Mouse (Mus musculus) adipocyte (in vitro differentiated cells): ENCODE results near the gene Hoxc11.

Experiments used
- DNase-seq: peaks from one replicate; pipeline ENCODE4 v3.0.0-alpha.2; 2016; ENCODE audit warnings: low spot score

Hoxc11 gene

GRCm38 (mm10) chr15:102981379-102982288 lies 27.4 kb downstream of the Hoxc11 start:
- DNase-seq: no peak

GRCm38 (mm10) chr15:102983716-102984115 lies 29.5 kb downstream of the Hoxc11 start:
- no peak for DNase-seq

GRCm38 (mm10) chr15:102984521-102984920 lies 30.3 kb downstream of the Hoxc11 start:
- no peak for DNase-seq

GRCm38 (mm10) chr15:102984925-102985324 lies 30.7 kb downstream of the Hoxc11 start:
- DNase-seq: no peak

- peak; percentile 98 for DNase-seq
Observed at GRCm38 (mm10) chr15:102987124-102987833, 33.1 kb downstream of the Hoxc11 start.

GRCm38 (mm10) chr15:102988078-102988477 lies 33.9 kb downstream of the Hoxc11 start:
- DNase-seq: no peak

- DNase-seq: no peak
Observed at GRCm38 (mm10) chr15:102990461-102991397, 36.5 kb downstream of the Hoxc11 start, which contains the start of gene Hoxc8. Gene Hoxc8 (plus strand): TSS chr15:102990607.

GRCm38 (mm10) chr15:102991782-102992181 lies 37.6 kb downstream of the Hoxc11 start:
- no peak for DNase-seq

GRCm38 (mm10) chr15:102992206-102992605 lies 38.0 kb downstream of the Hoxc11 start:
- no peak for DNase-seq

GRCm38 (mm10) chr15:102992863-102993262 lies 38.6 kb downstream of the Hoxc11 start:
- no peak for DNase-seq

GRCm38 (mm10) chr15:102996548-102996947 lies 42.3 kb downstream of the Hoxc11 start:
- no peak for DNase-seq

GRCm38 (mm10) chr15:102997431-102997830 lies 43.2 kb downstream of the Hoxc11 start:
- no peak for DNase-seq

- no peak for DNase-seq
Observed at GRCm38 (mm10) chr15:102997939-102998355, 43.7 kb downstream of the Hoxc11 start, which contains the start of gene Hoxc6. Gene Hoxc6 (plus strand): TSS chr15:102998257.

- no peak for DNase-seq
Observed at GRCm38 (mm10) chr15:102998608-102999182, 44.5 kb downstream of the Hoxc11 start.

- DNase-seq: no peak
Observed at GRCm38 (mm10) chr15:102999183-102999831, 45.1 kb downstream of the Hoxc11 start.

- no peak for DNase-seq
Observed at GRCm38 (mm10) chr15:102999955-103000354, 45.7 kb downstream of the Hoxc11 start.

- no peak for DNase-seq
Observed at GRCm38 (mm10) chr15:103000501-103000901, 46.3 kb downstream of the Hoxc11 start.

- no peak for DNase-seq
Observed at GRCm38 (mm10) chr15:103001370-103001769, 47.1 kb downstream of the Hoxc11 start.

- no peak for DNase-seq
Observed at GRCm38 (mm10) chr15:103002156-103002555, 47.9 kb downstream of the Hoxc11 start.

GRCm38 (mm10) chr15:103002821-103003448 lies 48.7 kb downstream of the Hoxc11 start:
- DNase-seq: no peak
